Mouse (Mus musculus) megakaryocyte progenitor cell, adult 5-6 weeks (primary cell): Measurements from ENCODE around the gene Fcrla. TPM values are rescaled to one million over a fixed set of nuclear protein-coding genes. Genes with fewer than 3 reads are reported as not detected.
A peak's percentile ranks its signal among the peaks of the same experiment; 100 is the strongest.

Experiments
- ATAC-seq: replicated peaks from 2 replicates; pipeline ENCODE4 v1.8.0; 2016; ENCODE audit warnings: mild to moderate bottlenecking, moderate TSS enrichment, inconsistent platforms; ENCODE audit not compliant: poor library complexity
- total RNA-seq, 2 experiments: library from RNA; stranded (forward) in 1 of 2; stranded (reverse) in 1 of 2; fragments of 157-497, 149-512 nt in 1 of 2; fragments of 200-1000 nt in 1 of 2; gene quantifications; 2 replicates each; pipeline versions ENCODE4 v1.2.3 to v1.2.4; 2015 to 2017

Fcrla gene
- total RNA-seq, 2 experiments from 2014 or later = not detected

DNA sequence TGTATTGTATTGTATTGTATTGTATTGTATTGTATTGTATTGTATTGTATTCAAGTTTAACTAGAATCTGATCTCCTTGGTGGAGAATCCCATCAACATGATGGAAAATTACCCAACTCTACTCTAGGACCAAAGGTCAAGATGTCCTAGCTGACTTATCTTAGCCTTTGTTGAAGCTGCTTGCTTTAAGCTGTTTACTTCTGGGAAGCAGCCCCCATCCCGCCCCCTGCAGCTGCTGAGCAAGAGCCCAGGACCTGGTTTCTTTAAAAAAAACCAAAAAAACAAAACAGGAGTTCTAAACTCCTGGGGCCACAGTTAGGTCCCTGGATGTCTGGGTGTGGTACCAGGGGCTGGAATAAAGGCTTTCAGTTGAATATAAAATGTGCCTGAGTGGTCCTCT lies 35.1 kb downstream of the Fcrla start:
- no peak for ATAC-seq

DNA sequence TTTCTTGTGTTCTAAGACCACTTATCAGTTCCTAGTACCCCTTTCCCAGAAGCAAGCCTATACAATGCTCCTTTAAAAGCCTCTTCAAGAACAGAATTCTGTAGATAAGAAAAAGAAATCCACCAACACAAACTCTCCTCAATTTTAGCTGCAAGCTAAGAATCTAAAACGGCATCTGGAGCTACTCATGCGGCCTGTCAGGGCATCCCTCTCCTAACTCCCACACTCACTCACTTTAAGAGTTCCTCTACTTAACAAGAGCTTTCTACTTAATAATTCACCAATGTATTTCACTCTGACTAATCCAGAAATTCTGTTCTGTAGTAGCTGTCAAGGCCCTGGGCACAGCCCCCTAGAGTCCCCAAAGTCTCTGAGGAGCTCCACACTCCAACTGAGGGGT lies 35.7 kb downstream of the Fcrla start:
- ATAC-seq = no peak

DNA sequence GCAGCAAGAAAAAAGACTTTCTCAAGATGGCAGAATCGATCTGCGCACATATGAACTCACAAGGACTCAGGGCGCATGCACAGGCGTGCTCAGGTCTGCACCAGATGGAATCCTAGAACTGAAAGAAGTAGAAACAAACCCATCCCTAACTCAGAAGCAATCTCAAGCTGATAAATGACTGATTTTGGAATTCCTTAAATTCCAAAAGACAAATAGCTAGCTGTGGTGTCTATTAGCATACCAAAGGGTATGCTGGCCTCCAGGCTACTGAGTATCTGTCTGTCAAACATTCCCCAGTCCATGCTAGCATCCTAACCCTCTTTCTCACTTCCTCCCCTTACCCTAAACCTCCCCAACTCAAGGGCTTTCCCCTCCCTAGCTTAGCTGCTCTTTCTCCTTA lies 38.1 kb downstream of the Fcrla start:
- ATAC-seq = no peak

DNA sequence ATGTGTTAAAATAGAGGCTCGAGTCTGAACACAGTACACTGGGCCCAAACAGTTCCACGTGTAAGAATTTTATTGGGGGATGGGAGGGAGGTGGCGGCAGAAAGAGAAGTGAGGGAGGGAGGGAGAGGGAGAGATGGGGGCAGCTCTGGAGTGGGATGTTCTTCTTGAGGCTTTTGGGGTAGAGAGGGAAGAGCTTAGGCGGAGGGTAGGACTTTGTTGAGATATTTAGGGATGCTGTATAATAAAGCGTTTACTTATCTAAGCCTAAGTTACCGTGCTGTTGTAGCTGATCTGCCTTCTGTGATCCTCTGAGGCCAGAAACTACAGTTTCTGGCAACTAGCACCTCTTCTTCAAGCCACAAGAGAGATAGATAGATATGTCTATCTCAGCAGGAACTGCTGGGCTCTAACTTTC lies 41.3 kb downstream of the Fcrla start:
- peak; percentile 42 for ATAC-seq

DNA sequence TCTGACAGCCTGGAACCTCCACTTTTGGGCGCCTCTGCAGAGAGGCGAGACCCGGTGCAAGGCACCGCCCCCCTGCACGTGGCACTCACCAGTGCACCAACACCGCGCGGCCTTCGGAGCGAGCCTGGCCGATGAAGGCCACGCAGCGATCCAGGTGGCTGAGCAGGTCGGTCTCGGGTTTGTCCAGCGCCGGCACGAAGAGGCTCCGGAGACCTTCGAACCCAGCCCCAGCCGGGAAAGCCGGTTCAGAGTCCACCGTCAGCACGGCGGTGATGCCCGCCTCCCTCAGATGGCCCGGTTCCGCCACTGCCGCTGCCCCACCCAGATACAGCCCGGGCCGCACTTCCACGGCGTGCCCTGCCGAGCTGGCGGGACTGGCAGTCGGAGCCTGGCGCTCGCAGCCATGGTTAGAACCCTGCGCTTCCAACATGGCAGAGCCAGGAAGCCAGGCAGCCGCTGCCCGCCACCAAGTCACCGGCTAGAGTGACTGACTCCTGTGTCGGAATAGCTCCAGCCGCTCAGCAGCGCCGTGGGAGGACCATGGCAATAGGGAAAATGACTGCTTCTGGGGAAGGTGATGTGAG lies 42.3 kb downstream of the Fcrla start, which contains the start of the genes Gm26620 and Dusp12:
Gene Gm26620 (plus strand): TSS at position 88 of the 584 bp plus-strand sequence.
Gene Dusp12 (minus strand): TSS at position 563 of the 584 bp plus-strand sequence.
- peak; percentile 98 for ATAC-seq

DNA sequence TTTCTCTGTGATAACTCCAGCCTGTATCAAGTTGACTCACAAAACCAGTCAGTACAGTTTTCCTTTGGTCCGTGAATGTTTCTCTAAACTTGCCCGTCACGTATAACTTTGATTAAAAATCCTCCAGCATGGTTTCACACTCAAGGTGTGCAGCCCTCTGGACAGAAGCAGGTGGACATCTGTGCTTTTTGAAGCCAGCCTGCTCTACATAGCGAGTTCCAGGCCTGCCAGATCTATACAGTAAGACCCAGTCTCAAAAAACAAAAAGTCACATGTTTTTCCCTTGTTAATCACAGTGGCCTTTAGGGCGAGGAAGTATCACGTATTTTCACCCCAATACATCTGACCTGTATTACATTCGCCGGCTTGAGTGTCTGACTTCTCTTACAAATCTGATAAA lies 43.0 kb downstream of the Fcrla start:
- ATAC-seq = no peak

DNA sequence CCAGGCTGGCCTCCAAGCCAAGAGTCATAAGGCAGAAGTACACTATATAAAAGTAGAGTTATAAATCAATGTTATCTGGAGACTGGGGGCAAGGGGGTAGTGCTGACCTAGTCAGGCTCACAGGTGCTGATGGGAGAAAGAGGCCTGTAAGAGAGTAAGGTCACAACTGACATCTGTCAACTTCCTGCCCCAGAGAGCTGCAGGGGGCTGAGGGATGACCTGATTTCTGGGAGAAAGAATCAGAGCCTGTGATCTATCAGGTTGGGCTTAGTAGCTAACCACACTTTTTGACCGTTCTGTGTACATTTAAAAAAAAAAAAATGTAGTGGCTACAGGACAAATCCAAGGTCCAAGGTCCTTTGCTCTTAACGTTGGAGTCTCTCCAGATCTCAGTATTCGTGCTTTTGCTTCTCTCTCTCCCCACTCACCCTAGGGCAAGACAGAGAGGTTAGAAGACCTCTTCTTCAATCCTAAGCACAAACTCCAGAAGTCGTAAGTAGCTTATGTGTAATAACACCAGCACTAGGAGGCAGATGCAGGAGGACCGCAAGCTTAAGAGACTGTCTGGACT lies 44.4 kb downstream of the Fcrla start:
- ATAC-seq = no peak

DNA sequence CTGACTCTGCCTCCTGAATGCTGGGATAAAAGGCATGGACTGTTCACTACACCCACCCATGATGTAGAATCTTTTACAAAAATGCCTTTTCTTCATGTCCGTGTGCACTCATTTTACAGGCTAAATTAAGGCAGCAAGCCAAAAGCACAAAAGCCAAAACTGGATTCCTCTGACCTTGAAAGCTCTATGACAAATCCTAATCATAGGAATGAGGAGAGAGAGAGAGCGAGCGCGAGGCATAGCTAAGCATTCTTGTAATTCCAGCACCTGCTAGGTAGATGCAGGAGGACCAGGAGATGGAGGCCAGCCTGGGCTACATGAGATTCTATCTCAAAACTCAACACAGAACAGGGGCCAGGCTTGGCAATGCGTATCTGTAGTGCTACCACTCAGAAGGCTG lies 50.5 kb downstream of the Fcrla start:
- no peak for ATAC-seq

DNA sequence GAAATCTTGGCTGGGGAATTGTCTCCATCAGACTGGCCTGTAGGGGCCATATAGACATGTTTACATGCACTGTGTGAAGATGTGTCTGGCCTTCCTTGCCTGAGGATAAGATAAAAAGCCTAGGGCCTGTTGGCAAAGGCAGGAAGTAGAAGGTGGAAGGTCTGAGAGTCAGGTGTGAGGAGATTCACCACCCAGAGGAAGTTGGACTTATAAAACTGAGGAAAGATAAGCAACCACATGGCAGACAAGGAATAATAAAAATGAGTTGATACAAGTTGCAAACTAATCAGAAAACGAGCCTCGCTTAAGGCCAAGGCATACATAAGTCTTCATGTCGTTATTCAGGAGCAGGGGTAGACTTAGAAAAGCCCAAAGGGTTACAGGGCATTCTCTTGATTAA lies 51.7 kb downstream of the Fcrla start:
- ATAC-seq = no peak

DNA sequence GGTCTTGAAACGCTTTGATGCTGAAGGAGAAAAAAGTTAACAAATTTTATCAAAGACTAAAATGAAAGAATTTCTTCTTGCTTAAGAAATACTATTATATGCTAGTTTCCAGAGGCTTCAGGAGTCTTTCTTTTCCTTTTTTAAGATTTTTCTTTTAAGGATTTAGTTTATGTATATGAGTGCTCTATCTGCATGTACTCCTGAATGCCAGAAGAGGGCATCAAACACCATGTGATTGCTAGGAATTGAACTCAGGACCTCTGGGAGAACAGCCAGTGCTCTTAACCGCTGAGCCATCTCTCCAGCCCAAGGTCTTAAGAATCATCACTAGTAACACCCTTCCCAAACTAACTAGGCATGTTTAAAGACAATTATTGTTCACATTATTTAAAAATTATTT lies 55.4 kb downstream of the Fcrla start:
- no peak for ATAC-seq

DNA sequence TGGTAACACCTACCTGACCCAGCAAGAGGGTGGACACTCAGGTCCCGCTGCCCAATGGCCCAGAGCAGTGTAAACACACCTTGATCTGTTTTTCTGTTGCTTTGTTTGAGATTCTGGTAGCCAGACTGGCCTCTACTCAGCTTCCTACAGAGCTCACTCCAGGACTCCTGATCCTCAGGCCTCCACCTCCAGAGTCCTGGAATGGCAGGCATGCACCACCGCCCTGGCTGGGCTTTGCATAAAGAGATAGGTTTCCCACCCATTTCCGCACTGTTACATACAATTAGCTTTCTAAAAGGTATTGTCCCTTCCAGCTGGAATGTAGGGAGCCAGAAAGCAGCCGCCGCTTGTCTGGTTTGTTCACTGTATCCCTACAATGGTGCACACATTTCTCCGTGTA lies 56.0 kb downstream of the Fcrla start:
- no peak for ATAC-seq

DNA sequence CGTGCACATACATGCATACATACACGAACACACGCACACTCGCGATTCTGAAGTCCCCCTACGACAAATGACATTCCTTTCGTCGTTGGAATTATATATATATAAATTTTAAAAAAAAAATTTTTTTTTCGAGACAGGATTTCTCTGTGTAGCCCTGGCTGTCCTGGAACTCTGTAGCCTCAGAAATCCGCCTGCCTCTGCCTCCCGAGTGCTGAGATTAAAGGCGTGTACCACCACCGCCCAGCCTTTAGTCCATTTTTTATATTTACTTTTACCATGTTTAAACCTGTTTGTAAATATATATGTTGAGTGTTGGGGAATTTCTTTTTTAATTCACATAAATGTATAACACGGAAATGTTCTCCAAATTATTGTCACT lies 58.5 kb downstream of the Fcrla start:
- ATAC-seq = no peak

DNA sequence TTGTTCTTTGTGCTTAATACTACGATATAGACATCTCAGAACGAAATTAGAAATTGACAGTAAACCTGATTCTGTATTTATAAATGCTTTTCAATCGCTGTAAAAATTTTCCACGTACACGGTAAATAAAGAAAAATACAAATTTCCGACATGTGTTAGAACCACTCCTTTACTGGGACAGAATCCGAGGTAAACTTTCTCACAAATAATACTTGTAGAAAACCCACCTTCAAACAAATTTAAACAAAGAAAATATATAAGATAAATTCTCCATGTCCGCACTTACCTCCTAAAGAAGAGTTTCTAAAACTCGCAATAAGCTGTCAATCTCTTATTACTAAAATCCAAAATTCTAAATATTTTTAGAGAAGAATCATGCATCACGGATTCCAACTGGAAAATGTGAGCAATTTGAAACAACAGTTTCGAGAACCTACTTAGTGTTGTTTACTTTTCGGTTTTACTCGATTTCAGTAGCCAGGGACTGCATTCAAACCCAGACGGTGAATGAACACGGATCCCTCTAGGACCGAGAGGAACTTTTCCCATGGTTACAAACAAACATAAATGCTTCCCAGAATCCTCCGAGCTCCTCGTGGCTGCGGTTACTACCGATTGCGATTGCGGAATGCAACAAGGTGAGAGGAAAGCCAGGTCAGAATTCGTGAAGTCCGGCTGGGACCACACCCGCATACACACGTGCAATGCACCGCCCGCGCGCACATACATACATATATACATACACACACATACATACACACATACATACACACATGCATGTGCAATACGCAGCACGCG lies 59.1 kb downstream of the Fcrla start:
- peak; percentile 69 for ATAC-seq

DNA sequence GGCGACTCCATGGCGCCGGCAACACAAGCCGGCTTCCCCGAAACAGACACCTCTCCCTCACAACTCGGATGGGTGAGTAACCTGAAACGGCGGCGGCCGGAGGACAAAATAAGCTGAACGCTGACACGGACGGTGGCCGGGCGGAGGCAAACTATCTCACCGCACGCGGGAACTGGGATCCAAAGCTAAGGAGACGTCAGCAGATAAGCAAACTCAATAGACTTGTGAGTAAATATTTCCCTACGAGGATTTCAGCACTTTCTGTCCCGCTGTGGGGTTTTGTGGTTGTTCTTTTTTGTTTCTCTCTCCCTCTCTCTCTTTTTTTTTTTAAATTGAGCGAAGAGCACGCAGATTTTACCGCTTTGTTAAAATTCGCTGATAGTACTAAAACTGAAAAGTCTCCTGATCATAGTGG lies 59.7 kb downstream of the Fcrla start, which contains the start of gene Atf6:
Gene Atf6 (minus strand): TSS at position 81 of the 415 bp plus-strand sequence.
- ATAC-seq = peak; percentile 85

Other genes starting within 250 kb of the Fcrla start
- gene Atf6, start 59.8 kb downstream of the Fcrla start, total RNA-seq (2015) = 27.6 and 31.8 TPM in 2 replicates
- gene Atf6, start 59.8 kb downstream of the Fcrla start, total RNA-seq (2017) = 24.3 and 27.5 TPM in 2 replicates
- 1.3 TPM in 1 of 2 replicates, not detected in the other for gene Gm26620, start 42.5 kb downstream of the Fcrla start, total RNA-seq (2015)
- 0.20 TPM in 1 of 2 replicates, not detected in the other for gene Gm26620, start 42.5 kb downstream of the Fcrla start, total RNA-seq (2017)
- gene Dusp12, start 42.0 kb downstream of the Fcrla start, total RNA-seq (2015) = 17.6 and 19.9 TPM in 2 replicates
- 9.4 and 10.3 TPM in 2 replicates for gene Dusp12, start 42.0 kb downstream of the Fcrla start, total RNA-seq (2017)
- not detected in 2 replicates for gene Fcrlb, start 14.6 kb downstream of the Fcrla start, total RNA-seq (2015)
- not detected in 2 replicates for gene Fcrlb, start 14.6 kb downstream of the Fcrla start, total RNA-seq (2017)
- 142 and 144 TPM in 2 replicates for gene Fcgr2b, start 49.0 kb upstream of the Fcrla start, total RNA-seq (2015)
- gene Fcgr2b, start 49.0 kb upstream of the Fcrla start, total RNA-seq (2017) = 99.9 and 118 TPM in 2 replicates
- 5.4 and 10.5 TPM in 2 replicates for gene Fcgr4, start 91.3 kb upstream of the Fcrla start, total RNA-seq (2015)
- gene Fcgr4, start 91.3 kb upstream of the Fcrla start, total RNA-seq (2017) = 7.7 and 8.0 TPM in 2 replicates
- 384 and 416 TPM in 2 replicates for gene Fcgr3, start 137.4 kb upstream of the Fcrla start, total RNA-seq (2015)
- gene Fcgr3, start 137.4 kb upstream of the Fcrla start, total RNA-seq (2017) = 406 and 474 TPM in 2 replicates
- 2.0 and 4.2 TPM in 2 replicates for gene Cfap126, start 186.3 kb upstream of the Fcrla start, total RNA-seq (2015)
- gene Cfap126, start 186.3 kb upstream of the Fcrla start, total RNA-seq (2017) = 1.0 and 4.8 TPM in 2 replicates
- 154 and 160 TPM in 2 replicates for gene Sdhc, start 223.0 kb upstream of the Fcrla start, total RNA-seq (2015)
- 63.2 and 69.4 TPM in 2 replicates for gene Sdhc, start 223.0 kb upstream of the Fcrla start, total RNA-seq (2017)
- gene Mpz, start 223.1 kb upstream of the Fcrla start, total RNA-seq (2015) = not detected in 2 replicates
- not detected in 2 replicates for gene Mpz, start 223.1 kb upstream of the Fcrla start, total RNA-seq (2017)